Mouse (Mus musculus) hindbrain, embryonic 12.5 days (tissue): ENCODE measurements at regions not wholly inside any gene's neighbourhood (a gene's known extent, or its start where the extent isn't known, plus 50 kb on each side); places are given as distances from the start of the nearest gene placed in this dataset.

Experiments used
- ATAC-seq: fragments of 200-750 bp; cut with Nextera tagmentation; 2 replicates; pipeline ENCODE4 v1.8.0; 2017; ENCODE audit warnings: moderate TSS enrichment; ENCODE audit not compliant: low FRiP score
- H3K27ac ChIP-seq: fragments of 300-500 bp; sonication (generic); 2 replicates; pipeline ENCODE4 v1.5.1; 2016; ENCODE audit warnings: mild to moderate bottlenecking
- H3K27me3 ChIP-seq: fragments of 300-500 bp; sonication (generic); 2 replicates; pipeline ENCODE4 v1.6.1; 2016; ENCODE audit warnings: mild to moderate bottlenecking
- H3K36me3 ChIP-seq: fragments of 300-500 bp; sonication (generic); 2 replicates; pipeline ENCODE4 v1.6.1; 2016; ENCODE audit warnings: mild to moderate bottlenecking
- H3K4me1 ChIP-seq: fragments of 300-500 bp; sonication (generic); 2 replicates; pipeline ENCODE4 v1.6.1; 2016
- H3K4me2 ChIP-seq: fragments of 300-500 bp; sonication (generic); replicated peaks from 2 replicates; pipeline ENCODE4 v1.6.1; 2016; ENCODE audit warnings: mild to moderate bottlenecking
- H3K4me3 ChIP-seq: fragments of 300-500 bp; sonication (generic); 2 replicates; pipeline ENCODE4 v1.5.1; 2016; ENCODE audit warnings: mild to moderate bottlenecking
- H3K9ac ChIP-seq: fragments of 300-500 bp; sonication (generic); 2 replicates; pipeline ENCODE4 v1.6.1; 2016; ENCODE audit warnings: mild to moderate bottlenecking, moderate library complexity
- H3K9me3 ChIP-seq: fragments of 300-500 bp; sonication (generic); replicated peaks from 2 replicates; pipeline ENCODE4 v1.6.1; 2016; ENCODE audit warnings: mild to moderate bottlenecking
- WGBS: fragments of 180-500 bp; shearing (Covaris S2); methylation state at CpG from one replicate; pipeline ENCODE4 v1.1.7; 2016; 5-methylcytosine and 5-hydroxymethylcytosine counted together

DNA sequence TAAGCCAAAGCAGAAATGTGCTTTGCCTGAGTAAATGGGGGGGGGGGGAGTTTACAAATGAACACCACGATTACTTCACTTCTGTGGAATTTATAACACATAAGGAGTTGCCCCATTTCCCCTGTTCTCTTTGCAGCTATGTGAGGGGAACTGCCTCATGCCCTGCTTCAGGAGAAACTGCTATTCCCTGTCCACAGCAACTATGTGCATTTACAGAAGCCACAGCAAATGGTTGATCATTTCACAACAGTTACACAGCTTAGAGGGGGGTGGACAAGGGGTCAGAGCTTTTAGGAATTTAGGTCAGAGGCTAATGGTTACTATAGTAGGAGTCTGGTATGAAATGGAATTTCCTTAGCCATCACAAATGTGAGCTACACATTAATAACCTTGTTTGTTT lies 65.4 kb upstream of the Ifngr1 start:
- ATAC-seq: no peak
- Histone ChIP-seq H3K4me1 (no peaks in the 10 kb centered on the region), H3K36me3 (no peaks in the 10 kb centered on the region), H3K27me3 (no peaks in the 10 kb centered on the region), H3K9me3 (no peaks in the 10 kb centered on the region), H3K4me3 (no peak overlapping the region), H3K4me2 (no peak overlapping the region), H3K9ac (no peak overlapping the region), H3K27ac (no peak overlapping the region)
- 59% methylated on average over 1 of the region's 1 CpGs for WGBS

DNA sequence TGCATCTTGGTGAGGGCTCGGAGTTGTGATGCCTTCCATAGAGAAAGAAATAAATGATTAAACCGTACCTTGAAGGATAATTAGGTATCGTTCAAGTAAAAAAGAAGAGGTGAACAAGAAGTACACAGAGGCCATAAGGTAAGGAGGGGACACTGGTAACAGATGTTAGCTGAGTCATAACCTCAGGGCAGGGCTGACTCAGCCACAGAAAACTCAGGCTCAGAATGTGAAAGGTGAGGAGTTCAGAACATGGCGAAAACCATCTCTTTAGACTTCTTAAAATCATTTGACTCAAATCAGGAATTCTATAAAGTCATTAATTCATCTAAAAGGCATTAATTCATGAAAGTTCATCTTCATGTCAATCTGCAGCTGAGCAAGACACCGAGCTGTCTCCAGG lies 62.1 kb upstream of the Ifngr1 start:
- H3K36me3 ChIP-seq: no peaks in the 10 kb centered on the region
- H3K4me3 ChIP-seq: no peak overlapping the region
- no peak overlapping the region for H3K4me2 ChIP-seq
- H3K9me3 ChIP-seq: no peaks in the 10 kb centered on the region
- H3K27me3 ChIP-seq: no peaks in the 10 kb centered on the region
- H3K27ac ChIP-seq: no peak overlapping the region
- H3K4me1 ChIP-seq: no peaks in the 10 kb centered on the region
- no peak for ATAC-seq
- H3K9ac ChIP-seq: no peak overlapping the region
- 92% methylated on average over 5 of the region's 5 CpGs for WGBS

DNA sequence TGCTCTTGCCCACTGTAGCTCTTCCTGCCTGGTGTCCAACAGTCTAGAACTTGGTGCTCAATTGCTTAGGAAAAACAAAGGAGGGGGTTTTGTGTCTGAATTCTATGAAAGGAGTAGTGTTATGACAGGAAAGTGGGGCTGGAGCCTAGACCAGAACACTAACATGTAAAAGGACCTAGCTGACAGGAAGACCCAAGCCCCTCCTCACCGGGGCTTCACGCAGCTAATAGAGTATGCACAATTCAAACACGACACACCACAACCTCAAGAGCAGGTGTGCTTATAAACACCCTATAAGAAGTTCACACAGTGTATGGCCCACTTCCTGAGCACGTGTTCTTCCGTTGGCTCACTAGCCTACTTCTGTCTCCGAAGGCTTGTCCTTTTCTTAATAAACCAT lies 61.7 kb upstream of the Ifngr1 start:
- Histone ChIP-seq H3K27ac (no peak overlapping the region), H3K27me3 (no peaks in the 10 kb centered on the region), H3K4me3 (no peak overlapping the region), H3K9me3 (no peaks in the 10 kb centered on the region), H3K36me3 (no peaks in the 10 kb centered on the region), H3K4me1 (no peaks in the 10 kb centered on the region), H3K9ac (no peak overlapping the region), H3K4me2 (no peak overlapping the region)
- no peak for ATAC-seq
- WGBS: 94% methylated on average over 6 of the region's 6 CpGs

DNA sequence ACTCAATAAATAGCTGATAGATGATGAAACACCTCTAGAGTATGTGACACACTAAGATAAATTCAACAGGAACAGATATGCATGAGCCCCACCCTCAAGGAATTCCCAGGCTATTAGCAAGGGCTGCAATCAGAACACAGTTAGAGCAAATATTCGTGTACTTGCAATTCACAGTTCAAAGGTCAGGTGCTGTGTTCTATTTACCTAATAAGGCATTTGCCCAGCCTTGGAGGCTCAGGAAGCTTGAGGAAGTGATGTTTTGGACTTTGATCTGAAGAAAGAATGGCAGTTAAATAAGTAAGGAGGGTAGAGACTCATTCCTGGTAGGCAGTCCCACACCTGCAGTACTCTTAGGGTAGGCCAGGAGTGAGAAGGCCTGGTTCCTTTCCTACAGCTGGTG lies 60.3 kb upstream of the Ifngr1 start:
- no peaks in the 10 kb centered on the region for H3K4me1 ChIP-seq
- H3K4me2 ChIP-seq: no peak overlapping the region
- no peak for ATAC-seq
- H3K36me3 ChIP-seq: no peaks in the 10 kb centered on the region
- no peaks in the 10 kb centered on the region for H3K9me3 ChIP-seq
- H3K9ac ChIP-seq: no peak overlapping the region
- H3K27me3 ChIP-seq: no peaks in the 10 kb centered on the region
- H3K27ac ChIP-seq: no peak overlapping the region
- H3K4me3 ChIP-seq: no peak overlapping the region
- 63% methylated on average over 1 of the region's 1 CpGs for WGBS

DNA sequence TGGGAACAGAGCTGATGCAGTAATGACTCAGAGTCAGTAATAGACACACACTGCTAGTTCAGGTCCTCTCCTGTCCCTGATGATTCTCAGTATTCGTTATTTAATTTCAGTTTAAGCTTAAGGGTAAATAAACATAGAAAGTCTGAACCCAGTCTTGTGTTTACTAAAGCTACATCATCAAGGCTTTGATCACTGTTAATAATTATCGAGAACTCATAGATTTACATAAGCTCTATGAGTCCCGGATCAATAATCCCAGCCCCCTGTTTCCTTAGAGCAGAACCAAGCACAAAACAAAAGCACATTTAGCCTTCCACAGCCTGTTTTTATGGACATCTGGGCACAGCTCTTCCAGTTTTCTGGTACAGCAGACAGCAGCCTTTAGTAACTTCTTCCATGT lies 59.0 kb upstream of the Ifngr1 start:
- WGBS: 86% methylated on average over 3 of the region's 3 CpGs
- no peak overlapping the region for H3K4me2 ChIP-seq
- ATAC-seq: no peak

DNA sequence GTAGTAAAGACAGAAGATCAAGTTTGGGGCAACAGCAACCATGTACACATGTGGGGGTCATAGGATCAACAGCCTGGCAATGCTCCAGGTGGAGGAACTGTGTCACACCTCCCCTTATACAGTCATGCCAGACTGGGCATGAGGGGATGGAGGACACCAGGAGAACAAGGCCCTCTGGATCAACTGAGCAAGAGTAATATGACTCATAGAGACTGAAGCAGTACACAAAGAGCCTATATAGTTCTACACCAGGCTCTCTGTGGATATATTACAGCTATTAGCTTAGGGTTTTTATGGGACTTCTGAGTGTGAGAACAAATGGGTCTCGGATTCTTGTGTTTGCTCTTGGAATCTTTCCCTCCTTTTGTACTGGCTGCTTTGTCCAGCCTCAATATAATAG lies 57.9 kb upstream of the Ifngr1 start:
- no peak overlapping the region for H3K4me3 ChIP-seq
- H3K4me1 ChIP-seq: no peaks in the 10 kb centered on the region
- no peak overlapping the region for H3K27ac ChIP-seq
- H3K9me3 ChIP-seq: no peaks in the 10 kb centered on the region
- H3K36me3 ChIP-seq: no peaks in the 10 kb centered on the region
- ATAC-seq: no peak
- no peak overlapping the region for H3K4me2 ChIP-seq
- no peak overlapping the region for H3K9ac ChIP-seq
- H3K27me3 ChIP-seq: no peaks in the 10 kb centered on the region
- WGBS: 89% methylated on average over 1 of the region's 1 CpGs

More for the DNA sequence above, 59.0 kb upstream of the Ifngr1 start:
- Histone ChIP-seq H3K4me1 (no peaks in the 10 kb centered on the region), H3K9me3 (no peaks in the 10 kb centered on the region), H3K27ac (no peak overlapping the region), H3K9ac (no peak overlapping the region), H3K27me3 (no peaks in the 10 kb centered on the region), H3K4me3 (no peak overlapping the region), H3K36me3 (no peaks in the 10 kb centered on the region)
